Mouse (Mus musculus) gonadal fat pad, adult 2 months (tissue): ENCODE measurements around the gene Suclg1. TPM values are rescaled to one million over a fixed set of nuclear protein-coding genes. Genes with fewer than 3 reads are reported as not detected.

Experiments used
- DNase-seq: peaks from one replicate; pipeline ENCODE4 v3.0.0-alpha.2; 2012; ENCODE audit warnings: low read depth
- polyA plus RNA-seq: library from polyadenylated mRNA; depleted of rRNA; stranded (reverse); fragments of >200 nt; gene quantifications from 2 replicates; pipeline ENCODE4 v1.2.3, GENCODE M21; 2012

Suclg1 gene
- polyA plus RNA-seq, 1 experiment: 107 TPM

- DNase-seq: no peak
Measured at GRCm38 (mm10) chr6:73249851-73250250, 1.7 kb downstream of the Suclg1 start.

- DNase-seq: no peak
Measured at GRCm38 (mm10) chr6:73251336-73251735, 3.2 kb downstream of the Suclg1 start.

- DNase-seq: no peak
Measured at GRCm38 (mm10) chr6:73252396-73252795, 4.2 kb downstream of the Suclg1 start.

GRCm38 (mm10) chr6:73253006-73253405 lies 4.8 kb downstream of the Suclg1 start:
- DNase-seq: no peak

GRCm38 (mm10) chr6:73253584-73253983 lies 5.4 kb downstream of the Suclg1 start:
- no peak for DNase-seq

GRCm38 (mm10) chr6:73254307-73255228 lies 6.4 kb downstream of the Suclg1 start:
- no peak for DNase-seq

GRCm38 (mm10) chr6:73257068-73257467 lies 8.9 kb downstream of the Suclg1 start:
- no peak for DNase-seq

- DNase-seq: no peak
Measured at GRCm38 (mm10) chr6:73260110-73260509, 11.9 kb downstream of the Suclg1 start.

GRCm38 (mm10) chr6:73264801-73265200 lies 16.6 kb downstream of the Suclg1 start:
- no peak for DNase-seq

- no peak for DNase-seq
Measured at GRCm38 (mm10) chr6:73267738-73268311, 19.6 kb downstream of the Suclg1 start.

- no peak for DNase-seq
Measured at GRCm38 (mm10) chr6:73269374-73269773, 21.2 kb downstream of the Suclg1 start.

- DNase-seq: no peak
Measured at GRCm38 (mm10) chr6:73271546-73272091, 23.4 kb downstream of the Suclg1 start.

GRCm38 (mm10) chr6:73275002-73275401 lies 26.8 kb downstream of the Suclg1 start:
- DNase-seq: no peak

GRCm38 (mm10) chr6:73279681-73280080 lies 31.5 kb downstream of the Suclg1 start:
- peak; percentile 37 for DNase-seq

GRCm38 (mm10) chr6:73280546-73281115 lies 32.4 kb downstream of the Suclg1 start:
- DNase-seq: no peak

- no peak for DNase-seq
Measured at GRCm38 (mm10) chr6:73286326-73286725, 38.1 kb downstream of the Suclg1 start.

- DNase-seq: no peak
Measured at GRCm38 (mm10) chr6:73306837-73307236, 58.7 kb downstream of the Suclg1 start.

- DNase-seq: no peak
Measured at GRCm38 (mm10) chr6:73308685-73309520, 60.7 kb downstream of the Suclg1 start.

GRCm38 (mm10) chr6:73311335-73311734 lies 63.2 kb downstream of the Suclg1 start:
- no peak for DNase-seq

GRCm38 (mm10) chr6:73311786-73312185 lies 63.6 kb downstream of the Suclg1 start:
- no peak for DNase-seq

- DNase-seq: no peak
Measured at GRCm38 (mm10) chr6:73314923-73315603, 66.9 kb downstream of the Suclg1 start.
